Mouse (Mus musculus) liver, adult 10 weeks (tissue): ENCODE data around the gene Hs6st3. TPM values are rescaled to one million over a fixed set of nuclear protein-coding genes. Genes with fewer than 3 reads are reported as not detected.

Experiments
- polyA plus RNA-seq: library from polyadenylated mRNA; stranded (reverse); fragments of 350-450 nt; fragmentation: Illumina TruSeq; extraction: RNeasy Lipid Tissue Mini Kit (QIAGEN cat#74804); gene quantifications from one replicate; pipeline ENCODE4 v1.2.3, GENCODE M21; 2014; ENCODE audit warnings: low read depth, low replicate concordance

The Hs6st3 gene
- polyA plus RNA-seq = not detected

DNA sequence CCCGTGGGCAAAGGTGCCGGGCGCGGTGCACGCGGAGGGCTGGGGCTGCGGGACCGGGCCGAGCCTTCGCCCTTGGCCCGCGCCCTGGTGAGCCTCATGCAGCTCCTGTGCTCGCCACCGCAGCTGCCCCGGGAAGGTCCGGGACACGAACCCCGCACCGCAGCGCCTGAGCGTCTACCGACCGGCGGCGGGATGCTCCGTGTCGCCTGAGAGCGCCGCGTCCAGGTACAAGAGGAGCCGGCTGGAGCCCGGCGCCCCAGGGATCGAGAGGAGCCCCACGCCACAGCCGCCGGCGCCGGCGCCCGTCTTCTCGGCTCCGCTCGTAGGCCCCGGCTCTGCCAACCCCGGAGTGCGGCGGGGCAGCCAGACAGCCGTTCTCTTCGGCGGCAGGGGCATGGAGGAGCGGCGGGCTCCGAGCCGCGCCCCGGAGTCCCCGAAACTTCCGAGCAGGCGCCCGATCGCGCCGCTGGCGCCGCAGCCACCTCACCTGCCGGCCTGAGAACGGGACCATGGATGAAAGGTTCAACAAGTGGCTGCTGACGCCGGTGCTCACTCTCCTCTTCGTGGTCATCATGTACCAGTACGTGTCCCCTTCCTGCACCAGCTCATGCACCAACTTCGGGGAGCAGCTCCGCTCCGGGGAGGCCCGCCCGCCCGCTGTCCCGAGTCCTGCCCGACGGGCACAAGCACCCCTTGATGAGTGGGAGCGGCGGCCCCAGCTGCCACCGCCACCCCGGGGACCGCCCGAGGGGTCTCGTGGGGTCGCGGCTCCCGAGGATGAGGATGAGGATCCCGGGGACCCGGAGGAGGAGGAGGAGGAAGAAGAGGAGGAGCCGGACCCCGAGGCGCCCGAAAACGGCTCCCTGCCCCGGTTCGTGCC, at the start of gene Hs6st3:
Hs6st3 (plus strand) TSS at position 436 of the 880 bp plus-strand sequence.

DNA sequence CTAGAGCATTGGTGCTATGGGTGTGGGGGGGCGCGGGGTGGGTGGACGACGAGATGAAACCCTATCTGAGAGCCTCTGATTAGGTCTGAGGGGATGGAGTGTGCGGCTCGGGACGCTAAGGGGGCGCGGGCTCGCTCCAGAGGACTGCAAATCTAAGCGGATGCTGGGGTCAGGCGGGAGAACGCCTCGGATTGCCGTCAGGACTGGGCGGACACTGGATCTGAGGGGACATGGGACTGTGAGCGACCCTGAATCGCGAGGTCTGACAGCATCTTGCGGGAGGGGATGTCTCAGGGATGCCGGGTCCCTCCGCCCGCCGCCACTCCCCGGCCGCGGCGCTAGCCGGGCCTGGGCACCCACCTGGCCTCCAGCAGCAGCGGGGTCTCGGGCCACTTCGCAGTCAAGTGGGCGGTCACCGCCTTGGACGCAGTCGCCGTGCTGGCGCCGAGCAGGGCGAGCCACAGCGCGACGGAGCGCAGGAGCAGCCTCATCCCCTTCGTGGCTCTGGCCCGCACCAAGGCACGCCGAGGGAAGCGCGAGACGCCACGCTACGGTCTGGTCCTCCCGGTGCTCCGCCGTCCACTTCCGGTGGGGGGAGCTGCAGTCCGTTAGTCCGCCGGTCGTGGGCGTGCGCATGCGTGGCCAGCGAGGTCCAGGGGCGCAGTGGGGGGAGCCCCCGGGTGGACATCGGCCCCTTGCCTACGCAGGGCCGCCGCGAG, 39.1 kb upstream of the Hs6st3 start, which contains the start of gene Uggt2:
Uggt2 (minus strand) TSS at position 580 of the 719 bp plus-strand sequence.

Other genes with a start within 250 kb of the Hs6st3 start
- gene Dzip1, start 212.9 kb upstream of the Hs6st3 start, polyA plus RNA-seq = 0.50 TPM
- 170 TPM for gene Dnajc3, start 200.4 kb upstream of the Hs6st3 start, polyA plus RNA-seq
- 3.4 TPM for gene Uggt2, start 38.9 kb upstream of the Hs6st3 start, polyA plus RNA-seq